Mouse (Mus musculus) common myeloid progenitor, adult 5-6 weeks (primary cell): ENCODE data around the gene Syndig1. TPM values are rescaled to one million over a fixed set of nuclear protein-coding genes. Genes with fewer than 3 reads are reported as not detected.

Source experiments
- ATAC-seq: replicated peaks from 2 replicates; pipeline ENCODE4 v1.8.0; 2016; ENCODE audit warnings: low read depth, mild to moderate bottlenecking, moderate TSS enrichment, inconsistent platforms; ENCODE audit not compliant: poor library complexity, severe bottlenecking
- total RNA-seq: library from RNA; stranded (forward); fragments of 200-1000, 187-1606 nt; gene quantifications from 2 replicates; pipeline ENCODE4 v1.2.3, GENCODE M21; 2017

Syndig1 gene
- total RNA-seq, 1 experiment from 2014 or later: not detected

DNA sequence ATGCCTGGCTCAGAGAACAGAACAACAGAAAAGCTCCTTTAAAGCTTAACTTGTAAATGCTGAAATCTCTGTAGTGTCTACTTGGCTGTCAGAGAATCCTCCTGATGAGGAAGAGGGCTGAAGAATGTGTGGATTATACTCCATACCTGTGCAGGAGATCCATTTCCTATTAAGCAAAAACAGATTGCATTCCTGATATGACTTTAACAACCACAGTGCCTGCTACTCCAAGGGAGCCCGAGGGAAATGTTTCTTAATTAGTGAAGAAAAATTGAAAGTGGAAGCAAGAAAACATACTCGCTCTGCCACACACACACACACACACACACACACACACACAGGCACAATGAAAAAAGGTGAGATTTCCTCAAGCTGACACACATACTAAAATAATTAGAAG lies 41.5 kb downstream of the Syndig1 start:
- no peak for ATAC-seq

GRCm38 (mm10) chr2:149872496-149872895 lies 43.5 kb downstream of the Syndig1 start:
- ATAC-seq: no peak

DNA sequence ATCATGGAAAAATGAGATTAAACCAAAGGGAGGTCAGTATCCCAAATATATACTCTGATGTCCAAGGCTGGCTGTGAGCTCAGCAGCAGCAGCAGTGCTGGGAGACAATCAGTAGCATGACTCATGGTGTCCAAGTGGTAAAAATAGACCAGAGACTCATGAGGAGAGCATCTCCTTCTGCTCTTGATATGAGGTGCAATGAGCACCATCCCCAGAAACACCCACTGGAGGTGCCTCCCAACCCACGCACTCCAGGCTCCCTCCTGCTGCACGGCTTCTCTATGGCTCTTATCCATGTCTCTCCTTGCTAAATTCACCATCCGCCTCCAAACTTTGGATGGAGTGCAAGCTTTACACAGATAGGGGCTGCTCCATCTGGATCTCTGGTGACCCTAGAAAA lies 44.3 kb downstream of the Syndig1 start:
- no peak for ATAC-seq

DNA sequence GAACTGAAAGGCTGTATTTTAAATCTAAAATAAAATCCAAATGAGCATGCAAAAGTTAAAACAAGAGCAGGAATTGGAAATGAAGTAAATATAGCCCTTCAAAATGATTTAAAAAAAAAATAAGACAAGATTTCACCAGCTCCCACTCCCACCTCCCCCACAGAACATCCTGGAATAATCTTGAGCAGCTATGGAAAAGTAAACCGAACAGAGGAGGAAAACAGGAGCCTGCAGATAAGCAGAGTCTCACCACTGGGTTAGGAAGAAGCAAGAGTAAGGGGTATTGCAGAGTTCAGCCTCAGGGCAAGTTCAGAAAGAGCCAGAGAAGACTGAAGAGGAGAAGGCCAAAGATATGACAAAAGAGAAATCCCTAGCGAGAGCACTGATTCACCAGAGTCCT lies 48.9 kb downstream of the Syndig1 start:
- ATAC-seq: no peak

DNA sequence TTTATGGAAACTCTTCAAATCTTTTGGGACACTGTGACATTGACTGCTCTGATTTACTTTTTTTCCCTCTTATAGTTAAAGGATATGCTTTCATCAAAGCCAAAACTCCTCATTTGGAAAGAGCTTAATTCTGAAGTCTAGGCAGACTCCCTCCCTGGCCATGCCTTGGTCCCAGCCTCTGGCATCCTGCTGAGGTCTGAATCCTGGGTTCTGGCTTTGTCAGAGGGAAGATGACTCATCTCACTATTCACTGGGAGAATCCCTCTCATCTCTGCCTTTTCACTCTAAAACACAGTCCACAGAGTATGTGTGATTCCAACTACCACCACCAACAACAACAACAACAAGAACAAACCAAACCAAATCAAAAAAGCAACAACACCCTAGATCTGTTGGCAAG lies 58.6 kb downstream of the Syndig1 start:
- no peak for ATAC-seq

- no peak for ATAC-seq
Observed at GRCm38 (mm10) chr2:149891647-149892046, 62.6 kb downstream of the Syndig1 start.

DNA sequence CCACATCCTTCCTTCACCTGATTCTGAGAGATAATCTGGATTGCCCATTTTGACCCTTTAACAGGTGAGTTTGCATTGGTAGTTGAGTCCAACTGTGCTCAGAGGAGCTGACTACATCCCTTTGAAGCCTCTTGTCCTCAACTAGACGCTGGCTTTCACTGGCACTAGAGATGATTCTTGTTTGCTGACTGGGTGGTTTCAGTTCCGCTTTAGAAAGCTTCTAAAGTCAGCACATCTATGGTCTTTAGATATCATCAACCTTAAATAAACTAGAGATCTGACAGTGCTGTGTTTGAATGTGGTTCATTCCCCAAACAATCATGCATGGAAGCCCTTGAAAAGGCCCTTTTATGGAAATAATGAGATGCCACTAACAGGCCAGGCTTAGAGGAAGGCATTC lies 67.3 kb downstream of the Syndig1 start:
- no peak for ATAC-seq

- ATAC-seq: no peak
Observed at GRCm38 (mm10) chr2:149899615-149900014, 70.6 kb downstream of the Syndig1 start.

- no peak for ATAC-seq
Observed at GRCm38 (mm10) chr2:149900606-149901005, 71.6 kb downstream of the Syndig1 start.

DNA sequence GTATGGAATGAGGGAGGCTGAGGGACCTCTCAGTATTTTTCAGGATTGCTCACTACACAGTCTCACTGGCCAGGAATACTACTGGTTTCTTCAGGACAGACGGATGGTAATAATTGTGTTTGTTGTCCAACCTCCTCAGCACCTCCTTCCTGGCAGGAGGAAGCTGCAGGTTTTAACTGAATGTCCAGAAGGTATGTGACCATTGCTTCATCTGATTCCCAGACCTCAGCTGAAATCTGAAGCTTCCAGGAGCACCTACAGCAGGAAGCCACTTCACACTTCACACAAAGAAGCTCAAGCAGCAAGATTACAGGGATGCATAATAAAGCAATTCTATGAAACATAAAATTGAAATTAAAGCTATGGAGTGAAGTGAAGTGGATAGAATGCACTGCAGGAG lies 75.4 kb downstream of the Syndig1 start:
- ATAC-seq: no peak

GRCm38 (mm10) chr2:149906694-149907093 lies 77.7 kb downstream of the Syndig1 start:
- ATAC-seq: no peak

GRCm38 (mm10) chr2:149917162-149917561 lies 88.2 kb downstream of the Syndig1 start:
- ATAC-seq: no peak

DNA sequence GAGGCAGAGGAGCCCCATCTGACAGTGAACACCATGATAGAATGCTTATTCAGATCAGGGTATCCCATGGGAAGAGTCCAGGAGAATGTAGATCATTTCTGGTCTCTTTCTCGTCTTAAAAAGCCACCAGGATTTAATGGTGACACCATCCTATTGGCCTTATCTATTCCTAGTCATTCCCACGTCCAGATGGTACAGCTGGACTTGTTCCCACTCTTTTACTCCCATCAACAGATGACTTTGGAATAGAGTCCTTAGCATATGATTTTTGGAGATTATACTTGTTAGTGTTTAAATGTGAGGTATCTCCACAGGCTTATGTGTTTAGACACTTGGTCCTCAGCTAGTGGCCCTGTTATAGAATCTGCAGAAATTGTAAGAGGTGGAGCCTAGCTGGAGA lies 94.5 kb downstream of the Syndig1 start:
- no peak for ATAC-seq

DNA sequence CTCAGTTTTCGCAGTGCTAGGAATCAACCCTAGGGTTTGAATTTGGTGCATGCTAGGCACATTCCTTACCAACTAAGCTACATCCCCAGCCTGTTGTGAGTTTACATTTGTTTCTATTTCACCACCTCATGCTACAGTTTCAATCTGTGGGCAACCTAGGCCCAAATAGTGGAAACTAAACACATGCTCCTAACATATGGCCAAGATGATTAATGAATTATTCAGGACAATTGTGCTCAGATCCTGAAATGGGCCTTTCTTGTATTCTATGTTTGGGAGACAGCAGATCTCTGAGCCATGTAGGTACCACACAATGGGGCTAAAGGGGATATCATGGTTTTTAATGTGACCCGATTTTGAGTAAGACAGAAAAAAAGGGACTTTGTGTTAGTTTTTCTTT lies 96.9 kb downstream of the Syndig1 start:
- no peak for ATAC-seq

DNA sequence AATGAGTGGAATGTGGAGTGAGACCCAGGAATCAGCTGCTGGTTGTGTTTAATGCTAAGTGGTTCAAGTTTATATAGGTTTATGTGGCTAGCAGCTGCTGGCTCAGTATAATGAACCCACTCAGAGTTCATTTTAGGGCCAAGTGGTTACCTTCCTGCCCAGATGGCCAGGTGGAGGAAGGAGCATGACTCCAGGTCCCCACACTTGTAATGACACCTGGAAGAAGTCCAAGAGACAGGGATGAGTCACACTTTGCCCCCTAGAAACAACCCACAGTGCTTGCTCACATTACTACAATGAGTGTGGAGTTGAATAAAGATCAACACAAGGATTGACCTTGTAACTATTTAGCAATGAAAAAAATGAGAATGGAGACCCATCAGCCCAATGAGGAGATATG lies 98.0 kb downstream of the Syndig1 start:
- no peak for ATAC-seq

GRCm38 (mm10) chr2:149927481-149927880 lies 98.5 kb downstream of the Syndig1 start:
- no peak for ATAC-seq

DNA sequence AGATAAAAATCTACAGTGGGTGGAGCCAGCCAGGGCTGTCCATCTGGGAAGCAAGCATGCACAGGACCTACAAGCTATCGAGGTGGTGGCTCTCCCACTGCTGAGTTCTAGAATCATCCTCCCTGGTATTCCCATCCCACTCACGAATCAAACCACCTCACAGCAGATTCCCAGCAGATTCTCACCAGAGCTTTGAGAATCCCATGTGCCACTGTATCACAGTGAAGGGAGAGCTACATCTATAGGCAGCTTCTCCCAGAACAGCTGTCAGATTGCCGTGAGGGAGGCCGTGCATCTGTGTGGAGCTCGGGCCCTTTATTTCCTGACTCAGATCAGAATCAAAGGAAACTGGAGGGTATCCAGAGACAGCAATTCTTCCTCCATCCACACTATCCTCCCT lies 101.0 kb downstream of the Syndig1 start:
- no peak for ATAC-seq

DNA sequence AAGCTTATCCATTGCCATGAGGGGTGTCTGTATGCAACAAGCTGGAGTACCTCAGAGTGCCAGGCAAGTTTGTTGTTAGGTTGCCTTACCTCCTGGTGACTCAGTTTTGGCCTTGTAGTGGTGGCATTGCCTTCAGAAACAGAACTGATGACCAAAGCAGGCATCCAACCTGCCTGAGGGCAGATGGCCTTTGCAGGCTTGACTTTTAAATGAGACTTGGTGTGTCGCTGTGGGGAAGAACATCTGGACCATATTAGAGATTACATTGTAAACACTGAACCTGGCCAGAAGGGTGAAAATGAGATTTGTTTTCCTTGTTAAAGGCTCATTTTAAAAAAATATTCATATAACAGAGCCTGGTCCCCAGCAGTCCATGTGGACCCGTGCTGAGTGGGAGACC lies 102.1 kb downstream of the Syndig1 start:
- no peak for ATAC-seq

DNA sequence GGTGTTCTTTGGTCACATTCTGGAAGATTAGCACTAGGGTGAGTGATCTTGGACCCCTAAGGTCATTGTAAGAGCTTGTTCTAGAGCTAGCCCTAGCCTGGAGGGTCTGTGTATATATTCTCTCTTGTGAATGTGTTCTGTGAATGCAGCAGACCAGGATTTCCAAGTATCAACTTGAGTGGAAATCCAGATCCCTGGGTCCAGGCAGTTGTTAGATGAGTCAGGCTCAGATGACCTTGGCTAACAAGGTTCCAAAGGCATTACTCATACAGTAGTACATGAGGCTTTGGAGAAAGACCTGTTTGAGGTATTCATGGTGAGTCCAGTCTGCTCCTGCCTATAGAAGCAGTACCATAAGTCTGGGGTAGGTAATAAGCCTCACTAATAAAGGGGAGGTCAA lies 103.1 kb downstream of the Syndig1 start:
- ATAC-seq: no peak

DNA sequence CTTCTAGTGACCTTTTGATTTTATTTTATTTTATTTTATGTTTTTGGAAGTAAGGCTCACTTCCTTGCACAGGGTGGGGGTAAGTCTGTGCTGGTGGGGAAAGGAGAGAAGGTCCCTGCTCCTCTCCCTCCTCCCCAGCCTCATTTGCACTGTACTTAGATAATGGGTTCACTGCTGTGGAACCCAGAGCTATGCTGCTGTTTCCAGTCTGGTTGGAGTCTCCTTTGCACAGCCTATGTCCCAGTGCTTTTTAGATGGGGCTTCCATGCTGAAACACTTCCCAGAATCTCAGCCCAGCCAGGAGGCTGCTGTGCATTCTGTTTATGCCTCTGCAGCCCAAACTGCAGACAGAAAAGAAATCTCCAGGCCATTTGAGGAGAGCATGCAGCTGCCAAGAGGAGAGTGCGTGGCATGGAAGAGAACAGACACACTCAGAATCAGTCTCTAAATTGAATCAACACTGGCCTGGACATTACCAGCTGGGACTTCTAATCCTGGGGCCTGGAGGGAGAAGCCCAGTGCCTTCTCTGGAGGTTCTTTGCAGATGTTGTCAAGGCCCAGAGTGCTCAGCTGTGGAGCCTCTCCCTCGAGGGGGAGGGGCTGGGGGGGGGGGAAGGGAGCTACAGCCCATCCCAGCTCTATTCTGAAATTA lies 104.4 kb downstream of the Syndig1 start:
- no peak for ATAC-seq

- no peak for ATAC-seq
Observed at GRCm38 (mm10) chr2:149934139-149934538, 105.1 kb downstream of the Syndig1 start.

GRCm38 (mm10) chr2:149938829-149939228 lies 109.8 kb downstream of the Syndig1 start:
- no peak for ATAC-seq

DNA sequence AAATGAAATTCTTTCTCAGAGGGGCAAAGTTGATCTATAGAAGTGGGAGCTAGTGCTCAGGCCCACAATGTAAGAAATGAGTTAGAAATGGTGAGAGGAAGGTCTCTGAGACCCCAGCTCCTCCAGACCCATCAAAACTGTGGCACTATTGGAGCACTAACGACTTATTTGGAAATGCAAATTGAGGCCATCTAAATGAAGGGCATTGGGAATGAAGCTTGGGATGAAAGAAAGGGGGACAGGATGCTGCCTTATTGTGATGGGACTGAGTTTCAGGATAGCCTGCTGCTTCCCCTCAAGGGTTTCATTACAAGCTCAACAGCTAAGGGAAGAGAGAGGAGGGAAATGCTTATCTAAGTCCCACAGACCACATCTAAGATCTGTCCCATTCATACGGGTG lies 110.6 kb downstream of the Syndig1 start:
- ATAC-seq: no peak
